Mouse (Mus musculus) retina, adult 2 months (tissue): Measurements from ENCODE around the gene Prm2.
"Not testable (repeated sequence)": the region's sequence is repeated elsewhere in the genome, so short reads cannot be mapped to it uniquely, and the experiment has no call there.

Experiments used
- DNase-seq: peaks from one replicate; pipeline ENCODE4 v3.0.0-alpha.2; 2012; ENCODE audit warnings: low read depth, low spot score

The Prm2 gene

DNA sequence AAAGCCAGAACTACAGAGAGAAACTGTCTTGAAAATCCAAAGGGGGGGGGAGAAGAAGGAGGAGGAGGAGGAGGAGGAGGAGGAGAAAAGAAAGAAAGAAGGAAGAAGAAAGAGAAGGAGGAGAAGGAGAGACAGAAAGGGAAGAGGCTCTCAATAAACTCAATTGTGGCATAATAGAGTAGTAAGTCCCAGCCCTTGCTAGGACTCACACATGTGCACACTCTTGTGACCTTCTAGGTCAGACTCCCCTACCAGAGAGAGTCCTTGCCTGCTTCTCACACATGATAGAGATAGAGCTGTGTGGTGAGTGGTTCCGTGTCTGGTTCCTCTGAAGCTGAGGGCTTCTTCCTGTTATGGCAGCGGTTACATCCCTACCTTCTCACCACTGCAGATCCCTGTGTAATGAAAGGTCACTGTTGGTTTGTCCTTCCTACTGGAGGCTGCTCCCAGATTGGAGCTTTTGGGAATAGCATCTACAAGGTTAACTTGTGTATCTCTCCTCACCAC lies 17.0 kb upstream of the Prm2 start, which contains the start of gene Gm11172:
Gene Gm11172, plus strand, starts transcription at position 51 of the 507 bp plus-strand sequence.
- DNase-seq: no peak

DNA sequence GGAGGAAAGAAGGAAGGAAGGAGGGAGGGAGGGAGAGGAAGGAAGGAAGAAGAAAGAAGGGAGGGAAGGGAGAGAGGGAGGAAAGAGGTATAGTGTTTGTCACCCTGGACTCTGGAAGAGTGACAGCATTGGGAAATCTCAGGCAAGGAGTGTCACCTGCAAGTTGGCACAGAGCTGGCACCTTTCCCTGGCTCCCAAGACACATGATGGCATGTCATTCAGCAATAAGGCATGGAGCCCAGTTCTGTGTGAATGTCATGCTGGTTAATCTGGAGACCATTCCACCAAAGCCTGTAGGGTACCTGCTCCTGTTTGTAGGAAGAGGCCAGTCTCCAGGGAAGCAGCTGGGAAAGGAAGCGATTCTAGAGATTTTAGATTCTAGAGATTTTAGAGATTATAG lies 14.4 kb upstream of the Prm2 start:
- DNase-seq: no peak

DNA sequence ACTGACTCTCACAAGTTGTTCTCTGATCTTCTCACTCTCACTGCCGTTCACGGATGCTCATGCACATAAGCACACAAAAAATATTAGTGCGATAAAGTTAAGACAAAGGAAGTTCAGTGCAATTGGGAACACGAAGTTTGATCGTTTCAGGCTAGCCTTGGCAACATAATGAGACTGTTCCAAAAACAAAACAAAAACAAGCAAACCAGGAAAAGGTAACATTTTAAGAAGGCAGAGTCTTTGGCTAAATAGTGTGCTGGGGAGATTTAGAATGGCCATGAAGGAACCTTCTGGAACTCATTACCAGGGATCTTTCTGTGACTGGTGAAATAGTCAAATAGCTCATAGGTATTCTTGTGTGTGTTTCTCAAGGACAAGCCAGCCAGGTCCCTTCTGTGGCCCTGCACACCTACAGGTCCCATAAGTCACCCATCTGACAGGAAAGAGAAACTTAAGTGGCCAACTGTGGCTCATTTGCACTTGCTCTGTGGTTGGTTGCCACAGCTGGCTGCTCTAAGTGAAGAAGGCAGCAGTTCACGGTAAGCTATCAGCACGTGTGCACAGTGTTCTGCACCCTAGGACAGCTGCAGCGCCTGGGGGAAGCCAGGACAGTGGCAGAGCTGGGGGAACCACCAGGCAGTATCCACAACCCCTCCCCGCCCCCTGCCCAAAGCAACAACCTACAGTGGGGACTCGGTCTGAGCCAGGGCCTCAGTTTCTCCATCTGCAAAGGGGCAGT lies 10.0 kb upstream of the Prm2 start, which contains the start of gene Prm1:
Gene Prm1, minus strand, starts transcription at position 51 of the 739 bp plus-strand sequence.
- DNase-seq: no peak

DNA sequence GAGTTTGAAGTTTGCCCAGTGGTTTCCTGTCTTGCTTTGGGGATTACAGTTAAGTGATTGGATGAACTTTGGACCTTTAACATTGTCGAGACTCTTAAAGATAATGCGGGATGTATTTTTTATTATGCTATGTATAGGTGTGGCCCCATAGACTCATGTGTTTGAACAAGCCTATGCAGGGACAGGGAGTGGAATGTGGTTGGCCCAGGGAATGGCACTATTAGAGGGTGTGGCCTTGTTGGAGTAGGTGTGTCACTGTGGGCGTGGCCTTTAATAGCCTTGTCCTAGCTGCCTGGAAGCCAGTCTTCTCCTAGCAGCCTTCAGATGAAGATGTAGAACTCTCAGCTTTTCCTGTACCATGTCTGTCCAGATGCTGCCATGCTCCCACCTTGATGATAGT lies 6.5 kb upstream of the Prm2 start:
- not testable (repeated sequence) for DNase-seq

DNA sequence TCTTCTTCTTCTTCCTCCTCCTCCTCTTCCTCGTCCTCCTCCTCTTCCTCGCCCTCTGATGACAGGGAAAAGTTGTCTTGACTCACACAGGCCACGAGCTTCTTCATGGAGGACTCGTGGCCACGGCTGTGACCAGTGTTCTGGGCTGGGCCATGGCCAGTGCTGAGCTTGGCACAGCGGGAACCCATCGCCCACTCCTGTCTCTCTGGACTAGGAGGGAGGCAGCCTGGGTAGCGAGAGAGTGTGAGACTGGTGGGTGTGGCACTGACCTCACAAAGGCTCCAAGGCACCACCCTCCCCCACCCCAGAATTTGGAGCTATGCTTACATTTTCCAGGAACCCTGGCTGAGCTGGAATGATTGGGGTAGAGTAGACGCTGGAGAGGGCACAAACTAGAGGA lies 5.2 kb downstream of the Prm2 start, which contains the start of gene Prm3:
Gene Prm3, minus strand, starts transcription at position 213 of the 400 bp plus-strand sequence.
- no peak for DNase-seq

DNA sequence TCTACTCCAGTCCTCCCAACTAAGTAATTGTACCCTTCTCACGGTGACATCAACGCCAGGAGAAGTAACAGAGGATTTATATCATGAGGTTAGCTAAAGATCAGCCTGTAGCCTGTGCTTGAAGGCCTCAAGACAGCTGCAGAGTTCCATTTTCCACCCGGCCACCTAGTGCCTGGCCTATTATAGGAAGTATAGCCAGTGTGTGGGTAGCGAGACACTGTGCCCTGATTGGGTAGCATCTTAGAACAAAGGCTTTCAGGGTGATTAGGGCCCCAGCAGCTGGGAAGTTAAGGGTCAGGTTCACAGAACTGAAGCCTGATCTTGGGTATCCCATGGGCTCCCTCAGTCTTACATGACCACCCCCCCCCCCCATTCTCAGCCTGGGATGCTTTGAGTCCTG lies 7.1 kb downstream of the Prm2 start:
- DNase-seq: no peak

DNA sequence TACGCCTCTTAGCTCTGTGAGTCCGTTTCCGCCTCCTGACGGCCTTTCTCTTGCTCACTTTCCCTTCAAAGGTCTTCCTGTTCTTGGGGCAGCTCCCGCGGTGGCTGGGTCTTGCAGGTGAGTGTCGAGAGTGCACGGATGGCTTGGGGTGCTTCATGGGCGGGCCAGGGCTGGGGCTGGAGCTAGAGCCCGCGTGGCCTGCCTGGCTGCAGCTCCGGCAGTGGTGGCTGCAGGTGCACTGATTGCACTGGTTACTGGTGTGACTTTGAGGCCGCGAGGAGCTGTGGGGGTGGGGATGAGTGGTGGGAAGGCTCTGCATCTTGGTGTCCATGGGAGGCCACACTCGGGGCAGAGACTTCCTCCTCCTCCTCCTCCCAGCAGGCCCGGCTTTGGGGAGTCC lies 7.7 kb downstream of the Prm2 start, which contains the start of gene Tnp2:
Gene Tnp2, minus strand, starts transcription at position 390 of the 400 bp plus-strand sequence.
- DNase-seq: no peak

DNA sequence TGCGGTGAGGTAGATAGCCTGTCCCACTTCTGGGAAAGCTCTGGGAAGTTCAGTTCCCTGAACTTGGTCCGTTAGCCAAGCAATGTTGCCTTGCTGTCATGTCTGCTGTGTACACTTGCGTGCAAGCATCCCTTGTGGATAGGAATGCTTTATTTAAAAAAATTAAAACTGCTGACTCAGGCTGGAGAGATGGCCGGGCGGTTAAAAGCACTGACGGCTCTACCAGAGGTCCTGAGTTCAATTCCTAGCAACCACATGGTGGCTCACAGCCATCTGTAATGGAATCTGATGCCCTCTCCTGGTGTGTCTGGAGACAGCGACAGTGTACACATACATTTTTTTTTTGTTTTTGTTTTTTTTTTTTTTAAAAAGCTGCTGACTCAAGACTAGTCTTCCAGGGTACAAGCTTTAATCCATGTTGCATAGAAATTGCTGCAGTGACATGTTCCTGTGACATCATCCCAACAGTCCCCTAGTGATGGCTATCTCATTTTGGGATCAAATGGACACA lies 8.3 kb downstream of the Prm2 start:
- no peak for DNase-seq

DNA sequence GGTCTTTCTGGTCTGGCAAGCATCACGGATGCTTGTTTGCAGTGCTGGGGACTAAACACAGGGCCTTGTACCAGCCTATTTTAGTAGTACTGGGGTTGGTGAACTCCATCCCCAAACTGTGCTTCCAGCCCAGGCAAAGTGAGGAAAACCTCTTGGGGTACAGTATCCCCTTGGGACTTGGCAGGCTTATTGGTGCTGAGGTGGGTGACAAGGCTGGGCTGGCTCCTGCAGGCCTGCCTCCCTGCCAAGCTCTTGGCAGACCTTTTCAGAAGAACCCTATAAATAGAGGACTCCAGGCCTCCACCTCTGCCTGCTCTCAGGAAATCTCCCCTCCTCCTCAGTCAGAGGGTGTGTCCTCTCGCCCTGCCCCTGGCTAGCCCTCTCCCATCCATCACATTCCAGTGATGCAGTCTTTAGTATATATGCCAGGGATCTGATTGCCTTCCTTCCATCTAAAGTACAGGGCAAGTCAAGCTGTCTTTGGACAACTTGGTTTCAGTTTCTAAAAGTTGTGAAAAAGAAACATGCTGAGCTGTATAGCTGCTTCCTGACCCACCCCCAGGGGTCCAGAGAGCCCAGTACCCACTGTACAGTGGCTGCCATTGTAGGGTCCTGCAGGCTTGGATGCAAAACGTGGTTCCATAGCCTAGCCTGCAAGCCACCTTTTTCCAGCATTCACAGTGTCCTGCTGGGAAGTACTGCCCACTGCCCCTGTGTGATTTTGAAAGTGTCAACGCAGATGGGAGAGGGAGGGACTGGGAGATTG lies 9.0 kb downstream of the Prm2 start:
- DNase-seq: no peak

DNA sequence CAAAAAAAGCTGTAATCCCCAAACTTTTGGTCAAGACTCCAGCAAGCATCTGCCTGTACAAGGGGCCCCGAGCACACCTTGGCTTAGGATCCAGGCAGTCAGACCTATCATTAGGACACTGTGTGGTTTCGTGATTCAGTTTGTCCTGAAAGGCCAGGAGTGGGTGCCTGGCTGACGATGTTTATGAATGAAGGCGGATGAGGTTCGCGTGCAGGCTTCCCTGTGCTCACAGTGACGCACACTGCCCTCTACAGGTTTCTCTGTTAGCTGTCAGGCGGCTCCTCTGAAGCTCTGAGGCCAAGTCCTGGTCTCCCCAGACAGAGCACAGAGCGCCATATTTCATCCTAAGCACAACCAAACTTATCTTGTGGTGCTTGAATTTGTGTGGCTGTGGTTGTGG lies 9.6 kb downstream of the Prm2 start:
- peak; percentile 72 for DNase-seq

DNA sequence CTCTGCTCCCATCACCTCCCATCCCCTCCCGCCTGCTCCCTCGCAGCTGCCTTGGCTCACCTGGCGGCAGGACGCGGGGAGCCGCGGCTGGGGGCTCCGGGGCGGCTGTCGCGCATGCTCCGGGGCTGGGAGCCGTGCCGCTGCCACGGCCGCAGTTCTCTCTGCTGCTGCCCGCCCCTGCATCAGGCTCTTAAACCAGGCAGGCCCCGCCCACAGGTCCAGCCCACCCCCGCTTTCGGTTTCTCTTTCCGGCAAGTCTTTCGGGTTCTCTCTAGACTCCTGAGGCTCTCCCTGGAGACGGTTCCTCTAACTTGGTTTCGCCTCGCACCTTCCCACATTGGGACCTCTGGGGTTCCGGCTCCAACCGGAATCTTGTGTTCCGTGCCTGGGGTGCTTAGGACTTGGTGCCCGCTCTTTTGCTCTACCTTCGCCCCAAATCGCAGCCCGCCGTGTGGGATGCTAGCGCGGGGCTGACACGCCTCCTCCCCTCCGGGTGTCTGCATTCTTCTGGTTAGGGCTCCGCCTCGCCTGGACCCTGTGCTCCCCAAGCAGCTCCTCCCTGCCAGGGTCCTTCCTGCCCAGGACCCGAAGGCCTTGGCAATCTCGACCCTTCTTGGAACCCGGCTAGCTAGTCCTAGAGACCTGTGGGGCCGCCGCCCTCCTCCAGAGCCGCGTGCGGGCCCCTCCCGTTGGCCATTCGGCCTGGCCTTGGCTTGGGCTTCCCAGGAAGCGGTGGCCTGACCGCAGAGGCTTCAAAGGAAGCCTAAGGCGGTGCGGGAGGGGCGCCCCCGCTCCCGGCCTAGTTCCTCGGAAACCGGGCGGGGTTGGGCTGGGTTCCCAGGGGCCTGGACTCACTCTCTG lies 10.3 kb downstream of the Prm2 start, which contains the start of gene Socs1:
Gene Socs1, minus strand, starts transcription at position 166 of the 861 bp plus-strand sequence.
- peak; percentile 53 for DNase-seq

DNA sequence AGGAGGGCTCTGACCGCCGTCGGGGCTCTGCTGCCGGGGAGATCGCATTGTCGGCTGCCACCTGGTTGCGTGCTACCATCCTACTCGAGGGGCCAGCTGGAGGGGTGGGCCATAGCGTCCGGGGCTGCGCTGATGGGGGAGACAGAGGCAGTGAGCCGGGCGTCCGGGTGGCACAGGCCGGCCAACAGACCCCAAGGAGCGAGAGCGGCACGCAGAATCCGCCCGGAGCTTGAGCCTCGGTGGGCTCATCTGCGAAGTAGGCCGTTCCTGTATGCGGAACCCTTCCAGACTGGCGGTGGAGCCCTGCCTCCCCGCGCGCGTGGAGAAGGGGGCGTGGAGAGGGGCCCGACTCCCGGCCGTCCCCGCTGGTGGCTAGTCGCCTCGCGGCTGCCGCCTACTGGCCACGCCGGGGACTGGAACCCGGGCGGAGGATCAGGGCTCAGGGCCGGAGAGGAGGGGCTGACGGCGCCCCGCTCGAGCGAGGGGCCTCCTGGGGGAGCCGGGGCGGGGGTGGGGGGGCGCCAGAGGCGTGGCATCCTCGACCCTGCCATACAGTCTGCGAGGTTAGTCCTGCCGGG lies 11.1 kb downstream of the Prm2 start:
- DNase-seq: peak; percentile 68

DNA sequence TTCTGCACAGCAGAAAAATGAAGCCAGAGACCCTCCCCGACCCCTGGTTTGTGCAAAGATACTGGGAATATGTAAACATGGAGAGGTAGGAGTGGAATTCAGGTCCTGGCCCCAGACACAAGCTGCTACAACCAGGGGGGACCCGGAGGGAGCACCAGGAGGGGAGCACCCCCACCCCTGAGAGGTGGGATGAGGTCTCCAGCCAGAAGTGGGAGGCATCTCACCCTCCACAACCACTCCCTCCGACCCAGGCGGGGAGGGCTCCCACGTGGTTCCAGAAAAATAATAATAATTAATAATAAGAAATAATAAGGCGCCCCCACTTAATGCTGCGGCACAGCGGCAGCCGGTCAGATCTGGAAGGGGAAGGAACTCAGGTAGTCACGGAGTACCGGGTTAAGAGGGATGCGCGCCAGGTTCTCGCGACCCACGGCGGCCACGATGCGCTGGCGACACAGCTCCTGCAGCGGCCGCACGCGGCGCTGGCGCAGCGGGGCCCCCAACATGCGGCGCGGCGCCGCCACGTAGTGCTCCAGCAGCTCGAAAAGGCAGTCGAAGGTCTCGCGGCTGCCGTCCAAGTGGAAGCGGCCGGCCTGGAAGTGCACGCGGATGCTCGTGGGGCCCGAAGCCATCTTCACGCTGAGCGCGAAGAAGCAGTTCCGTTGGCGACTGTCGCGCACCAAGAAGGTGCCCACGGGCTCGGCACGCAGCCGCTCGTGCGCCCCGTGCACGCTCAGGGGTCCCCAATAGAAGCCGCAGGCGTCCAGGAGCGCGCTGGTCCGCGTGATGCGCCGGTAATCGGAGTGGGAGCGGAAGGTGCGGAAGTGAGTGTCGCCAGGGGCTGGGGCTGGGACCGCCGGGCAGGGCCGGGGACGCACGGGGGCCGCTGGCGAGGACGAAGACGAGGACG lies 11.8 kb downstream of the Prm2 start:
- no peak for DNase-seq

DNA sequence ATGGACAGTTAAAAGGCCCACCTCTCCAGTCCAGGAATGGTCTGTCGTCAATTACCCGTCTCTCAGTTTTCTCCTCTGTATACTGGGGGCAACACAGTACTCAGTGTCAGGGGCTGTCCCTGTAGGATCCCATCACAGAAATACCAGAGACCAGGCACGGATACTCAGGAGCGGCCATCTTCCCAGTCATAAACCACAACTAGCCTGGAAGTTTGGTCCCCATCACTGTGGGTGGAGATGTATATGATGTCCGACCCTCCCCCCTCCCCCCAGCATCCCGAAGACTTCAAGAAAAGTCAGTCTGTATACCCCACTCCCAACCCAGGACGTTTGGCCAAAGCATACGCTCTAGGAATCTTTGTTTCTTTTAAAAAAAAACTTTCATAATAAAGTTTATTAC lies 12.5 kb downstream of the Prm2 start:
- no peak for DNase-seq

DNA sequence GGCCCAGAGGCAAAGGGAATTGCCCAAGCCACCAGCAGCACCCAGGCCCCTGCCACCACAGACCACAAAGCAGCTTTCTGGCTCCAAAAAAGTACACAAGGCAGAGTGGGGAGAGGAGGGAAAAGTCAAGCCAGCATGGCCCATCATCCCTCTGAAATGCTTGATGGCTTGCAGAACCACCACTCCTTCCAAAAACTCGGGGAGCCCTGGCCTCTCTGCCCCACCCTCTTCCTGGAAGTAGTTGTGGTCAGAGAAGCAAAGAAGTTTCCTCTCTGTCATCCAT lies 12.8 kb downstream of the Prm2 start:
- no peak for DNase-seq

DNA sequence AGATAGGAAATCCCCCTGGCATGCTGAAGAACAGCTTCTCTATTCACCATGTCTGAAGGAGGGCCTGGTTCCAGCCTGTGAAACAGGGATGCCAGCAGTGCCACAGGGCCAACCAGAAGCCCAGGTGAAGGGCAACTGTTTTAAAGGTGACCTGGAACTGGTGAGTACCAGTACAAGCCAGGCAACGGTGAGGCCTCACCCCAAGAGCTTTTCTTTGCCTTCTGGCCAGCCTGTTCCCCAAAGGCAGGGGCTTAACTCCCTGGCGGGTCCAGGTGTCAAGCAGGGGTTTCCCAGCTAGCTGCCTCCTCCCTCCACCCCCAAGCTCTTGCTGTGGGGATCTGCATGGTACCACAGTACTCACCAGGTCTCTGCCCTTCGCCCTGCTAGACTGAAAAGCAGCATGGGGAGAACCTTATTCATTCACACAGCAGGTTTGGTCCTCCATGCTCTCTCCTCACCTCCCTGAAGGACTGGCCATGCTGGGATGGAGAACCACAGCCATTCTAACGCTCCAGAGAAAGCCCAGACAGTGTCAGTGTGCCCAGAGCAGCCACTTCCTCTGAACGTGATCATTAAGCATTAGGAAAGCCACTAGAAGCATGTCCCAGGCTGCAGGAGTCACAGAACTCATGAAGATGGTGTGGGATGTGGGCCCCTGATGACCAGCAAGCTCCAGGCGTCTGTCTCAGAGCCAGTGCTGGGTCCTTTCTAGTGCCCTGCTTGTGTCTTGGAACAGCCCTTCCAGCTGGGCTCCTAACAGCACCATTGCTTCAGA lies 13.4 kb downstream of the Prm2 start:
- DNase-seq: no peak

DNA sequence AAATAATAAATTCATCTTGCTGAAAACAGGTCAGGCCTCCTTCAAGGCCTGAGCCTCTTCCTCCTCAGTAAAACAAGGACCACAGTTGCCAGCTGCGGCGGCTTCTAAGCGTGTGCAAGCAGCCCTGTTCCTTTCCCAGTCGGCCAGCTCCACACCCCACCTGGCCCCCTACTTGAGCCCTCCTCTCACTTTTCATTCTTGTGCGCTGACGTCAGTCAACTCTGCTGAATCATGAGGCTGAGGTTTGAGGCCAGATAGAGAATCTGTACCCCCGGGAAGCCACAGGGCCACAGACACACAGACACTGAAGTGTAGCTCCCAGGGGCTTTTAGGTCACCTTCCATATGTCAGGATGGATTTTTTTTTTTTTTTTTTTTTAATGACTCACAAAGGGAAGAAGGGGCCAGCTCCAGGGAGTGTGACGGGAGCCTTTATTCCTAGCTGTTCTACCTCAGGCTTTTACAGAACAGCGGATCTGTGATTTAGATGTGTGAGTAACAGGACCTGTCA lies 14.0 kb downstream of the Prm2 start:
- DNase-seq: no peak

DNA sequence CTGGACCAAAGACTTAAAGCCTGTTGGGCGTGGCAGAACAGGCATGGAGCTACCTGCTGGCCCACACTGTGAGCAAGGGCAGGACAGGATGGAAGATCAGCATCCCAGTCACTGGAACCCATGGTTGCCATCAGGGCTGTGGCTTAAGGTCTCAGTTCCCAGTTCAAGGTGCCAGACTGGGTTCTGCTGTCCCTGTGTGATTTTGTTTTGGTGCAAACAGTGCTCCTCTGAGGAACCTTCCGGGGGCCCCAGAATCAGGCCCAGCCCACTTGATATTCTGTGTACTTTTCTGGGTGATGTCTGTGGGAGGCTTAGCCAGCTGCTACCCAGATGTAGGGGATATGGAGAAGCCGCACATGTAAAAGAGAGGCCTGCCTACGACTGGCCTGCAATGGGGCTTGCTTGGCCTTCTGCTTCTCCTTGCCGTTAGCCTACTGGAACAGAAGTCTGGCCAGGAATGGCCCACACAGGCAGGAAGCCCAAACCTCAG lies 15.3 kb downstream of the Prm2 start:
- DNase-seq: no peak

DNA sequence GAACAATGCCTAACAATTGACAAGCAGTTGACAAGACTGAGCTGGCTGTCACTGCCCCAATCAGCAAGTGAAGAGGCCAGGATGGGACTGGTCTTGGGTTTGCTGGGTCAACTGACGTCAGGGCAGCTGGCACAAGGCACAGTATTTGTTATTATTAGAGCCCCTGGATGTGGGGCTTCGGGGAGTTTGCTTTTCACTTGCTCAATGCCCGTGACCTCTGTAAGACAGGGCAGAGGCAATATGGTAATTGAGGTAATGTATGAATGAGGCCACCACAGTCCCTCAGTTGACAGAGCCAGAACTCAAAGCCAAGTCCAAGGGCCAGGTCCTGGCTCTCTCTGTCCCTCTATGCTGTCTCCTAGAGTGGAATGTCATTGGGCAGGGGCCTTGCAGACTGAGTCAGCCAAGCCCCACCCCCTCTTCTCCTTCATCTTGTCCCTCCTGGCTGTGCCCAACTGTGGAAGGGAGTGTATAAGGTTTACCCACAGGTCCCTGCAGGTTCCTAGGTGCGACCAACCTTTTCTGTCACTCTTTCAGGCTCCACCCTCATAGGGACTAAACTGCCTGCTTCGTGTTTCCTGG lies 18.3 kb downstream of the Prm2 start:
- DNase-seq: no peak
